Mouse (Mus musculus) heart, adult 2 months (tissue): ENCODE data around the gene Prkar1b. TPM values are rescaled to one million over a fixed set of nuclear protein-coding genes. Genes with fewer than 3 reads are reported as not detected.

Experiments used
- DNase-seq, 2 experiments: peaks; one replicate each; pipeline ENCODE4 v3.0.0; 2021
- H3K27ac ChIP-seq: fragments of 200-600 bp; 2 replicates; pipeline ENCODE4 v1.8.1; 2022
- H3K27me3 ChIP-seq: fragments of 200-500 bp; 2 replicates; pipeline ENCODE4 v1.6.1; 2012; ENCODE audit warnings: mild to moderate bottlenecking, low read length, inconsistent platforms, mixed read lengths; ENCODE audit not compliant: control insufficient read depth, insufficient read depth
- H3K36me3 ChIP-seq: fragments of 200-500 bp; 2 replicates; pipeline ENCODE4 v1.6.1; 2012; ENCODE audit warnings: low read length, inconsistent platforms; ENCODE audit not compliant: control insufficient read depth, insufficient read depth
- H3K4me1 ChIP-seq: fragments of 200-500 bp; 2 replicates; pipeline ENCODE4 v1.6.1; 2011; ENCODE audit warnings: low read length; ENCODE audit not compliant: control insufficient read depth, insufficient read depth
- H3K4me3 ChIP-seq: fragments of 200-600 bp; 2 replicates; pipeline ENCODE4 v1.8.1; 2022
- H3K79me2 ChIP-seq: fragments of 200-500 bp; replicated peaks from 2 replicates; pipeline ENCODE4 v1.6.1; 2012; ENCODE audit warnings: mild to moderate bottlenecking, inconsistent platforms, low read length, moderate library complexity, mixed read lengths; ENCODE audit not compliant: control insufficient read depth, insufficient read depth
- H3K9ac ChIP-seq: fragments of 200-500 bp; 2 replicates; pipeline ENCODE4 v1.6.1; 2012; ENCODE audit warnings: low read depth, mild to moderate bottlenecking, control low read depth, inconsistent platforms, low read length, mixed read lengths
- CTCF ChIP-seq: fragments of 200-600 bp; IDR thresholded peaks from 2 replicates; pipeline ENCODE4 v1.8.1; 2022; ENCODE audit warnings: antibody characterized with exemption, mild to moderate bottlenecking, moderate library complexity
- EP300 ChIP-seq: fragments of 200-500 bp; IDR thresholded peaks from 2 replicates; pipeline ENCODE4 v1.6.1; 2011; ENCODE audit warnings: low read depth, low read length, control low read depth; ENCODE audit not compliant: insufficient read depth
- POLR2A ChIP-seq: fragments of 200-500 bp; IDR thresholded peaks from 2 replicates; pipeline ENCODE4 v1.6.1; 2011; ENCODE audit warnings: mild to moderate bottlenecking, low read depth, low read length, control low read depth; ENCODE audit not compliant: insufficient read depth
- WGBS: fragments of 180-500 bp; shearing (Covaris S2); methylation state at CpG from one replicate; pipeline ENCODE4 v1.1.7; 2018; 5-methylcytosine and 5-hydroxymethylcytosine counted together
- intact Hi-C: fragments of 180-260 bp; cut with DNase I; formaldehyde crosslinking; loops from one replicate; pipeline ENCODE4 v1.15.1; 2025
- polyA plus RNA-seq: library from polyadenylated mRNA; depleted of rRNA; stranded (reverse); fragments of >200 nt; gene quantifications from 2 replicates; pipeline ENCODE4 v1.2.3, GENCODE M21; 2012
- total RNA-seq, 2 experiments: library from RNA; stranded (reverse); gene quantifications; 2 replicates each; pipeline ENCODE4 v1.2.3; 2021

Gene Prkar1b
- total and polyA plus RNA-seq, 3 experiments, result 1.4 to 2.0 (median 1.5) TPM

- H3K27ac ChIP-seq, result peak overlapping the region; percentile 23; the same call in 1 of the 2 replicates
- H3K4me3 ChIP-seq, result no peak overlapping the region
- 47% methylated on average over 15 of the region's 15 CpGs for WGBS
- intact Hi-C loops, result loop anchor here (5.0 kb wide), 1 partner anchor 160 kb away; no protein-coding TSS in a partner anchor
- H3K36me3 ChIP-seq, result no peaks in the 10 kb centered on the region
- DNase-seq, result peak; percentile 84 to 87
- TF ChIP-seq EP300 (0 out of 2 replicates have a peak, but pooled peaks have one; percentile 41), POLR2A (no peak), CTCF (0 out of 2 replicates have a peak, but pooled peaks have one; percentile 21)
- no peaks in the 10 kb centered on the region for H3K27me3 ChIP-seq
- H3K9ac ChIP-seq, result no peak overlapping the region
- H3K79me2 ChIP-seq, result no peaks in the 10 kb centered on the region
- H3K4me1 ChIP-seq, result peaks cover 11% of the 10 kb centered on the region
These were observed 132.3 kb downstream of the Prkar1b start for GRCm38 (mm10) chr5:139017371-139018124.

- intact Hi-C loops, result loop anchor here (2.0 to 5.0 kb wide), 2 partner anchors 18 to 162 kb away; partner anchors contain the start of gene Pdgfa
- Histone ChIP-seq H3K79me2 (no peaks in the 10 kb centered on the region), H3K4me1 (peaks cover 11% of the 10 kb centered on the region), H3K4me3 (no peak overlapping the region), H3K9ac (no peak overlapping the region), H3K27me3 (no peaks in the 10 kb centered on the region), H3K27ac (0 out of 2 replicates have a peak overlapping the region, but pooled peaks have one; percentile 1), H3K36me3 (no peaks in the 10 kb centered on the region)
- whole genome bisulfite sequencing, result 44% methylated on average over 3 of the region's 3 CpGs
- no peak for TF ChIP-seq EP300
- TF ChIP-seq CTCF, result peak; percentile 29
- DNase-seq, result peak; percentile 71 to 81
These were observed 134.7 kb downstream of the Prkar1b start for GRCm38 (mm10) chr5:139015097-139015496.

GRCm38 (mm10) chr5:139010649-139011048 lies 139.2 kb downstream of the Prkar1b start:
- no peak overlapping the region for H3K27ac ChIP-seq
- peaks cover 4% of the 10 kb centered on the region for H3K4me1 ChIP-seq
- no peaks in the 10 kb centered on the region for H3K79me2 ChIP-seq
- no peak overlapping the region for H3K9ac ChIP-seq
- DNase-seq, result no peak
- TF ChIP-seq CTCF (no peak), EP300 (no peak), POLR2A (no peak)
- H3K4me3 ChIP-seq, result no peak overlapping the region
- 81% methylated on average over 2 of the region's 2 CpGs for WGBS
- no peaks in the 10 kb centered on the region for H3K27me3 ChIP-seq
- no peaks in the 10 kb centered on the region for H3K36me3 ChIP-seq
- intact Hi-C loops, result loop anchor here (5.0 kb wide), 1 partner anchor 67 kb away; no protein-coding TSS in a partner anchor

- Histone ChIP-seq H3K27ac (no peak overlapping the region), H3K36me3 (no peaks in the 10 kb centered on the region), H3K4me3 (no peak overlapping the region), H3K79me2 (no peaks in the 10 kb centered on the region), H3K27me3 (no peaks in the 10 kb centered on the region), H3K4me1 (no peaks in the 10 kb centered on the region), H3K9ac (no peak overlapping the region)
- DNase-seq, result peak in 1 of 2 experiments; percentile 22
- TF ChIP-seq EP300 (no peak), CTCF (peak; percentile 77), POLR2A (no peak)
- WGBS, result 41% methylated on average over 4 of the region's 4 CpGs
- intact Hi-C loops, result loop anchor here (1.0 to 2.0 kb wide), 2 partner anchors 149 to 158 kb away; no protein-coding TSS in a partner anchor
These were observed 142.5 kb downstream of the Prkar1b start for GRCm38 (mm10) chr5:139007141-139007775.

GRCm38 (mm10) chr5:139004588-139004987 lies 145.2 kb downstream of the Prkar1b start:
- WGBS, result 80% methylated on average over 6 of the region's 6 CpGs
- TF ChIP-seq POLR2A (no peak), EP300 (no peak), CTCF (no peak)

GRCm38 (mm10) chr5:138999716-139000115 lies 150.1 kb downstream of the Prkar1b start:
- intact Hi-C loops, result loop anchor here (5.0 kb wide), 1 partner anchor 83 kb away; no protein-coding TSS in a partner anchor
- no peak overlapping the region for H3K27ac ChIP-seq
- WGBS, result 77% methylated on average over 7 of the region's 7 CpGs
- no peak overlapping the region for H3K9ac ChIP-seq
- TF ChIP-seq POLR2A (no peak), CTCF (no peak), EP300 (no peak)
- no peaks in the 10 kb centered on the region for H3K36me3 ChIP-seq
- DNase-seq, result no peak
- no peaks in the 10 kb centered on the region for H3K27me3 ChIP-seq
- peaks cover 9% of the 10 kb centered on the region for H3K4me1 ChIP-seq
- H3K79me2 ChIP-seq, result no peaks in the 10 kb centered on the region
- no peak overlapping the region for H3K4me3 ChIP-seq

More at GRCm38 (mm10) chr5:139004588-139004987, 145.2 kb downstream of the Prkar1b start:
- no peak overlapping the region for H3K27ac ChIP-seq
- H3K79me2 ChIP-seq, result no peaks in the 10 kb centered on the region
- intact Hi-C loops, result no loop called here
- H3K9ac ChIP-seq, result no peak overlapping the region
- H3K4me1 ChIP-seq, result no peaks in the 10 kb centered on the region
- DNase-seq, result no peak
- H3K27me3 ChIP-seq, result no peaks in the 10 kb centered on the region
- no peak overlapping the region for H3K4me3 ChIP-seq
- H3K36me3 ChIP-seq, result no peaks in the 10 kb centered on the region
